Mouse (Mus musculus): Measurements from ENCODE around the gene Chmp6. TPM values are rescaled to one million over a fixed set of nuclear protein-coding genes. Genes with fewer than 3 reads are reported as not detected.

Chmp6 gene
- polyA plus RNA-seq, 1 experiment from 2014 or later: 80.8 TPM

GRCm38 (mm10) chr11:119902891-119903290 lies 10.3 kb upstream of the Chmp6 start:
- DNase-seq (ENCODE audit: low spot score) (no peak), ATAC-seq (replicated peaks; ENCODE audit: low FRiP score, low TSS enrichment, low read depth) (no peak)
- no peak overlapping the region for H3K27ac ChIP-seq (ENCODE audit: low read depth)
- H3K9ac ChIP-seq (ENCODE audit: low read length): no peak overlapping the region
- 82% methylated on average over 4 of the region's 4 CpGs for WGBS
- no peaks in the 10 kb centered on the region for H3K9me3 ChIP-seq (ENCODE audit: control insufficient read depth, low read length)
- peaks cover 2% of the 10 kb centered on the region for H3K27me3 ChIP-seq (replicated peaks; ENCODE audit: control insufficient read depth, insufficient read depth, low read length)
- no peak overlapping the region for H3K4me3 ChIP-seq (ENCODE audit: low read depth, low read length)
- H3K4me1 ChIP-seq (replicated peaks; ENCODE audit: control insufficient read depth, insufficient read depth, low read length): no peaks in the 10 kb centered on the region
- no peak overlapping the region for H3K4me2 ChIP-seq (ENCODE audit: low read length)
- H3K36me3 ChIP-seq (ENCODE audit: control insufficient read depth, insufficient read depth, low read length): peaks cover 16% of the 10 kb centered on the region

GRCm38 (mm10) chr11:119904621-119905286 lies 8.5 kb upstream of the Chmp6 start:
- ATAC-seq (replicated peaks; ENCODE audit: low FRiP score, low TSS enrichment, low read depth) (peak; percentile 51), DNase-seq (ENCODE audit: low spot score) (peak; percentile 83)
- Histone ChIP-seq H3K27me3 (replicated peaks; ENCODE audit: control insufficient read depth, insufficient read depth, low read length) (peaks cover 11% of the 10 kb centered on the region), H3K9ac (ENCODE audit: low read length) (no peak overlapping the region), H3K4me3 (ENCODE audit: low read depth, low read length) (no peak overlapping the region), H3K36me3 (ENCODE audit: control insufficient read depth, insufficient read depth, low read length) (no peaks in the 10 kb centered on the region), H3K4me2 (ENCODE audit: low read length) (no peak overlapping the region), H3K4me1 (replicated peaks; ENCODE audit: control insufficient read depth, insufficient read depth, low read length) (no peaks in the 10 kb centered on the region), H3K9me3 (ENCODE audit: control insufficient read depth, low read length) (no peaks in the 10 kb centered on the region), H3K27ac (ENCODE audit: low read depth) (no peak overlapping the region)
- 34% methylated on average over 5 of the region's 5 CpGs for WGBS

- H3K4me1 ChIP-seq (replicated peaks; ENCODE audit: control insufficient read depth, insufficient read depth, low read length): no peaks in the 10 kb centered on the region
- H3K9ac ChIP-seq (ENCODE audit: low read length): no peak overlapping the region
- H3K27ac ChIP-seq (ENCODE audit: low read depth): no peak overlapping the region
- H3K36me3 ChIP-seq (ENCODE audit: control insufficient read depth, insufficient read depth, low read length): no peaks in the 10 kb centered on the region
- H3K27me3 ChIP-seq (replicated peaks; ENCODE audit: control insufficient read depth, insufficient read depth, low read length): peaks cover 11% of the 10 kb centered on the region
- H3K4me3 ChIP-seq (ENCODE audit: low read depth, low read length): no peak overlapping the region
- WGBS: 82% methylated on average over 5 of the region's 5 CpGs
- H3K4me2 ChIP-seq (ENCODE audit: low read length): no peak overlapping the region
- ATAC-seq (replicated peaks; ENCODE audit: low FRiP score, low TSS enrichment, low read depth) (no peak), DNase-seq (ENCODE audit: low spot score) (no peak)
- H3K9me3 ChIP-seq (ENCODE audit: control insufficient read depth, low read length): no peaks in the 10 kb centered on the region
These were observed 7.4 kb upstream of the Chmp6 start for GRCm38 (mm10) chr11:119905794-119906193.

- Histone ChIP-seq H3K9ac (ENCODE audit: low read length) (no peak overlapping the region), H3K27ac (ENCODE audit: low read depth) (no peak overlapping the region), H3K4me3 (ENCODE audit: low read depth, low read length) (no peak overlapping the region), H3K4me1 (replicated peaks; ENCODE audit: control insufficient read depth, insufficient read depth, low read length) (no peaks in the 10 kb centered on the region), H3K36me3 (ENCODE audit: control insufficient read depth, insufficient read depth, low read length) (no peaks in the 10 kb centered on the region), H3K4me2 (ENCODE audit: low read length) (no peak overlapping the region), H3K27me3 (replicated peaks; ENCODE audit: control insufficient read depth, insufficient read depth, low read length) (peaks cover 11% of the 10 kb centered on the region), H3K9me3 (ENCODE audit: control insufficient read depth, low read length) (no peaks in the 10 kb centered on the region)
- ATAC-seq (replicated peaks; ENCODE audit: low FRiP score, low TSS enrichment, low read depth): no peak
- WGBS: 52% methylated on average over 7 of the region's 7 CpGs
- no peak for DNase-seq (ENCODE audit: low spot score)
These were observed 6.1 kb upstream of the Chmp6 start for GRCm38 (mm10) chr11:119907006-119907650.

- no peak overlapping the region for H3K27ac ChIP-seq (ENCODE audit: low read depth)
- peaks cover 11% of the 10 kb centered on the region for H3K27me3 ChIP-seq (replicated peaks; ENCODE audit: control insufficient read depth, insufficient read depth, low read length)
- 57% methylated on average over 7 of the region's 7 CpGs for WGBS
- no peaks in the 10 kb centered on the region for H3K36me3 ChIP-seq (ENCODE audit: control insufficient read depth, insufficient read depth, low read length)
- H3K9me3 ChIP-seq (ENCODE audit: control insufficient read depth, low read length): no peaks in the 10 kb centered on the region
- no peak overlapping the region for H3K4me2 ChIP-seq (ENCODE audit: low read length)
- no peak overlapping the region for H3K4me3 ChIP-seq (ENCODE audit: low read depth, low read length)
- DNase-seq (ENCODE audit: low spot score) (no peak), ATAC-seq (replicated peaks; ENCODE audit: low FRiP score, low TSS enrichment, low read depth) (no peak)
- H3K9ac ChIP-seq (ENCODE audit: low read length): no peak overlapping the region
- H3K4me1 ChIP-seq (replicated peaks; ENCODE audit: control insufficient read depth, insufficient read depth, low read length): peaks cover 2% of the 10 kb centered on the region; the same call in 1 of the 2 replicates
These were observed 5.5 kb upstream of the Chmp6 start for GRCm38 (mm10) chr11:119907711-119908110.

GRCm38 (mm10) chr11:119909436-119909835 lies 3.8 kb upstream of the Chmp6 start:
- DNase-seq (ENCODE audit: low spot score): peak; percentile 93
- peaks cover 11% of the 10 kb centered on the region for H3K4me1 ChIP-seq (replicated peaks; ENCODE audit: control insufficient read depth, insufficient read depth, low read length)
- no peak overlapping the region for H3K9ac ChIP-seq (ENCODE audit: low read length)
- no peak overlapping the region for H3K4me3 ChIP-seq (ENCODE audit: low read depth, low read length)
- peak overlapping the region; percentile 18 for H3K4me2 ChIP-seq (ENCODE audit: low read length)
- H3K27me3 ChIP-seq (replicated peaks; ENCODE audit: control insufficient read depth, insufficient read depth, low read length): peaks cover 11% of the 10 kb centered on the region
- whole genome bisulfite sequencing: 2% methylated on average over 5 of the region's 5 CpGs
- no peaks in the 10 kb centered on the region for H3K9me3 ChIP-seq (ENCODE audit: control insufficient read depth, low read length)
- no peak overlapping the region for H3K27ac ChIP-seq (ENCODE audit: low read depth)
- no peak for ATAC-seq (replicated peaks; ENCODE audit: low FRiP score, low TSS enrichment, low read depth)
- H3K36me3 ChIP-seq (ENCODE audit: control insufficient read depth, insufficient read depth, low read length): no peaks in the 10 kb centered on the region

GRCm38 (mm10) chr11:119912845-119913244 lies 396 bp upstream of the Chmp6 start:
- Histone ChIP-seq H3K36me3 (ENCODE audit: control insufficient read depth, insufficient read depth, low read length) (peaks cover 15% of the 10 kb centered on the region), H3K27me3 (replicated peaks; ENCODE audit: control insufficient read depth, insufficient read depth, low read length) (peaks cover 9% of the 10 kb centered on the region), H3K4me1 (replicated peaks; ENCODE audit: control insufficient read depth, insufficient read depth, low read length) (peaks cover 28% of the 10 kb centered on the region), H3K4me3 (ENCODE audit: low read depth, low read length) (peak overlapping the region; percentile 84), H3K9ac (ENCODE audit: low read length) (peak overlapping the region; percentile 89), H3K9me3 (ENCODE audit: control insufficient read depth, low read length) (no peaks in the 10 kb centered on the region), H3K4me2 (ENCODE audit: low read length) (peak overlapping the region; percentile 98), H3K27ac (ENCODE audit: low read depth) (0 out of 2 replicates have a peak overlapping the region, but pooled peaks have one; percentile 78)
- ATAC-seq (replicated peaks; ENCODE audit: low FRiP score, low TSS enrichment, low read depth): no peak
- WGBS: 13% methylated on average over 7 of the region's 7 CpGs
- no peak for DNase-seq (ENCODE audit: low spot score)

- Histone ChIP-seq H3K9me3 (ENCODE audit: control insufficient read depth, low read length) (no peaks in the 10 kb centered on the region), H3K4me2 (ENCODE audit: low read length) (peak overlapping the region; percentile 98), H3K4me1 (replicated peaks; ENCODE audit: control insufficient read depth, insufficient read depth, low read length) (peaks cover 28% of the 10 kb centered on the region), H3K9ac (ENCODE audit: low read length) (peak overlapping the region; percentile 89), H3K27me3 (replicated peaks; ENCODE audit: control insufficient read depth, insufficient read depth, low read length) (no peaks in the 10 kb centered on the region), H3K36me3 (ENCODE audit: control insufficient read depth, insufficient read depth, low read length) (peaks cover 26% of the 10 kb centered on the region), H3K4me3 (ENCODE audit: low read depth, low read length) (peak overlapping the region; percentile 84), H3K27ac (ENCODE audit: low read depth) (peak overlapping the region; percentile 78)
- under 1% methylated on average over 25 of the region's 26 CpGs for WGBS
- DNase-seq (ENCODE audit: low spot score): no peak
- ATAC-seq (replicated peaks; ENCODE audit: low FRiP score, low TSS enrichment, low read depth): no peak; the same call in 1 of the 2 replicates
These were observed 684 bp downstream of the Chmp6 start for GRCm38 (mm10) chr11:119913935-119914314.

All from intestine, embryonic 14.5 days (tissue).